Mouse (Mus musculus): ENCODE measurements around the gene Usp42. TPM values are rescaled to one million over a fixed set of nuclear protein-coding genes. Genes with fewer than 3 reads are reported as not detected.

The Usp42 gene
- polyA plus RNA-seq, 1 experiment from 2014 or later: 31.4 TPM

DNA sequence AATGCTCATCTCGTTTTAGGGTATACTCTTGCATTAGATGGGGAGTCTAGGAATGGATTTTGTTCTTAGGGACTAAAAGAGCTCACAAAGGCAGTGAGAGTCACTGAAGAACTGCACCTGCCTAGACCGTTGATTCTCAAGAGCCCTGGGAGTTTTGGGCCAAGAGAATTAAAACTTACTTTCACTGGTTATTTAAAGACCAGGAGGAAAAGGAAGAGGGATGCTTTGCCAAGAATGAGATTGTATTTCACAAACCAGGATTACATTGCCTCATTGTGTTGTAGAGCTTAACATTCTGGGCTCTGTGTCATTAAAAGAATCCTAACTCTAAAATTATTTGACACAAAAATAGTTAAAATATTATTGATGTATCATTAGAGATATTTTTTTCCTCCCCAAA is 66.5 kb downstream of the Usp42 start:
- Histone ChIP-seq H3K27me3 (ENCODE audit: control insufficient read depth, insufficient read depth, low read length) (no peaks in the 10 kb centered on the region), H3K9me3 (ENCODE audit: control insufficient read depth, low read length) (no peaks in the 10 kb centered on the region), H3K4me1 (ENCODE audit: control insufficient read depth, insufficient read depth, low read length) (no peaks in the 10 kb centered on the region), H3K9ac (ENCODE audit: low read length) (no peak overlapping the region), H3K27ac (ENCODE audit: low read depth, low read length) (no peak overlapping the region), H3K4me2 (no peak overlapping the region), H3K36me3 (ENCODE audit: control insufficient read depth, insufficient read depth, low read length) (no peaks in the 10 kb centered on the region), H3K4me3 (ENCODE audit: low read depth, low read length) (no peak overlapping the region)
- ATAC-seq (ENCODE audit: low FRiP score) (no peak), DNase-seq (ENCODE audit: low spot score, missing footprints) (no peak)
- 83% methylated on average over 2 of the region's 2 CpGs for WGBS

DNA sequence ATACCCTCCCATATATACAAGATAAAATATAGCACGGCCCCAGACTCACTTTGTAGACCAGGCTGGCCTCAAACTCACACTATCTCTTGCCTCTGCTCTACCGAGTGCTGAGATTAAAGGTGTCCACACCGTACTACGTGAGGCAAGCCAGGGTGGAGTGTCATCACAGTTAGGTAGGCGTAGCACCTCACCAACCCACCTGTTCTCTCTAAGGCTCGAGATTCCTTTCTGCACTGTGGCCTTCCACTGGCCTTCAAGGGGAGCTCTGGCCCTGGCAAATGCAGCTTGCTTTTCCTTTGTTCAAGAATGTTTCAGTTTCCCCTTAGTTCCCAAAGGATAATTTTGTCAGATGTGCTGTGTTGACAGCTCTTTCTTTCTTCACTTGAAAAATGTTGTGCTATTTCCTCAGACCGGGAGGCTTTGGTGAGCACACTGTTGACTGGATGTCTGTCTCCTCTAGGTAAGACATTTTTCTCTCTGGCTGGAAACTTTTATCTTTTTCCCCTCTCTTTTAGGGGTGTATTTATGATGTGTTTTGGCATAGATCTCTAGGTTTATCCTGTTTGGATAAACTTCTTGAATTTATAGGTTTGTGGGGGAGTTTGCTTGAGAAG is 68.9 kb downstream of the Usp42 start:
- H3K36me3 ChIP-seq (ENCODE audit: control insufficient read depth, insufficient read depth, low read length): no peaks in the 10 kb centered on the region
- H3K9me3 ChIP-seq (ENCODE audit: control insufficient read depth, low read length): no peaks in the 10 kb centered on the region
- no peak overlapping the region for H3K4me3 ChIP-seq (ENCODE audit: low read depth, low read length)
- no peaks in the 10 kb centered on the region for H3K4me1 ChIP-seq (ENCODE audit: control insufficient read depth, insufficient read depth, low read length)
- no peak overlapping the region for H3K9ac ChIP-seq (ENCODE audit: low read length)
- DNase-seq (ENCODE audit: low spot score, missing footprints) (no peak), ATAC-seq (ENCODE audit: low FRiP score) (no peak)
- H3K27me3 ChIP-seq (ENCODE audit: control insufficient read depth, insufficient read depth, low read length): no peaks in the 10 kb centered on the region
- H3K27ac ChIP-seq (ENCODE audit: low read depth, low read length): no peak overlapping the region
- H3K4me2 ChIP-seq: no peak overlapping the region
- WGBS: 92% methylated on average over 7 of the region's 7 CpGs

Other genes starting within 250 kb of the Usp42 start
- gene Rac1, start 204.2 kb downstream of the Usp42 start, polyA plus RNA-seq (2014; fragmentation: Nextera tagmentation; extraction: Ambion mirVana): 480 and 494 TPM in 2 replicates
- gene Cyth3, start 109.8 kb downstream of the Usp42 start, polyA plus RNA-seq (2014; fragmentation: Nextera tagmentation; extraction: Ambion mirVana): 27.6 and 28.9 TPM in 2 replicates
- 52.8 and 54.5 TPM in 2 replicates for gene Eif2ak1, start 85.5 kb upstream of the Usp42 start, polyA plus RNA-seq (2014; fragmentation: Nextera tagmentation; extraction: Ambion mirVana)
- 0.12 and 0.17 TPM in 2 replicates for gene Ankrd61, start 165.4 kb upstream of the Usp42 start, polyA plus RNA-seq (2014; fragmentation: Nextera tagmentation; extraction: Ambion mirVana)
- 99.5 and 101 TPM in 2 replicates for gene Aimp2, start 177.6 kb upstream of the Usp42 start, polyA plus RNA-seq (2014; fragmentation: Nextera tagmentation; extraction: Ambion mirVana)
- 35.6 and 37.1 TPM in 2 replicates for gene Pms2, start 177.7 kb upstream of the Usp42 start, polyA plus RNA-seq (2014; fragmentation: Nextera tagmentation; extraction: Ambion mirVana)
- 1.2 and 1.3 TPM in 2 replicates for gene Gm42421, start 195.9 kb upstream of the Usp42 start, polyA plus RNA-seq (2014; fragmentation: Nextera tagmentation; extraction: Ambion mirVana)
- gene Rsph10b, start 200.8 kb upstream of the Usp42 start, polyA plus RNA-seq (2014; fragmentation: Nextera tagmentation; extraction: Ambion mirVana): 0.47 and 0.56 TPM in 2 replicates